Mouse (Mus musculus) embryonic fibroblast, embryonic 13.5 days (primary cell): ENCODE measurements around the gene Rabep1.

Experiments used
- CTCF ChIP-seq: IDR thresholded peaks from 2 replicates; pipeline ENCODE4 v1.5.1; 2011; ENCODE audit warnings: mild to moderate bottlenecking, control low read depth, low read length, moderate library complexity, borderline replicate concordance; ENCODE audit not compliant: insufficient read depth
- POLR2A ChIP-seq: IDR thresholded peaks from 2 replicates; pipeline ENCODE4 v1.6.1; 2011; ENCODE audit warnings: low read depth, mild to moderate bottlenecking, control low read depth, low read length, moderate library complexity

GRCm38 (mm10) chr11:70919524-70919923, 74.9 kb downstream of the Rabep1 start:
- TF ChIP-seq POLR2A (no peak), CTCF (no peak)
